Mouse (Mus musculus) cerebellum, adult 18-20 months (tissue): ENCODE measurements around the gene Lifr.

Source experiments
- DNase-seq, 2 experiments: peaks; one replicate each; pipeline ENCODE4 v3.0.0; 2021

Gene Lifr

GRCm38 (mm10) chr15:7130691-7131225 lies 40.3 kb downstream of the Lifr start:
- no peak for DNase-seq

GRCm38 (mm10) chr15:7132741-7133140 lies 42.3 kb downstream of the Lifr start:
- DNase-seq, result no peak

- DNase-seq, result no peak
These were observed 44.1 kb downstream of the Lifr start for GRCm38 (mm10) chr15:7134454-7135052.

GRCm38 (mm10) chr15:7135982-7136562 lies 45.7 kb downstream of the Lifr start:
- no peak for DNase-seq

- DNase-seq, result no peak
These were observed 46.5 kb downstream of the Lifr start for GRCm38 (mm10) chr15:7136912-7137311.

- DNase-seq, result no peak
These were observed 47.2 kb downstream of the Lifr start for GRCm38 (mm10) chr15:7137607-7138006.

- no peak for DNase-seq
These were observed 48.1 kb downstream of the Lifr start for GRCm38 (mm10) chr15:7138471-7138870.

- no peak for DNase-seq
These were observed 49.9 kb downstream of the Lifr start for GRCm38 (mm10) chr15:7140322-7140721.

GRCm38 (mm10) chr15:7141246-7141645 lies 50.8 kb downstream of the Lifr start:
- no peak for DNase-seq

- DNase-seq, result no peak
These were observed 53.3 kb downstream of the Lifr start for GRCm38 (mm10) chr15:7143689-7144170.

GRCm38 (mm10) chr15:7144542-7144941 lies 54.1 kb downstream of the Lifr start:
- DNase-seq, result no peak

GRCm38 (mm10) chr15:7144942-7145341 lies 54.5 kb downstream of the Lifr start:
- DNase-seq, result no peak

GRCm38 (mm10) chr15:7145555-7145954 lies 55.1 kb downstream of the Lifr start:
- DNase-seq, result no peak

GRCm38 (mm10) chr15:7146529-7146928 lies 56.1 kb downstream of the Lifr start:
- no peak for DNase-seq

GRCm38 (mm10) chr15:7149796-7150195 lies 59.4 kb downstream of the Lifr start:
- DNase-seq, result no peak

- no peak for DNase-seq
These were observed 60.2 kb downstream of the Lifr start for GRCm38 (mm10) chr15:7150591-7150990.

- DNase-seq, result no peak
These were observed 61.8 kb downstream of the Lifr start for GRCm38 (mm10) chr15:7152116-7152760.

GRCm38 (mm10) chr15:7154010-7154736 lies 63.8 kb downstream of the Lifr start:
- no peak for DNase-seq

GRCm38 (mm10) chr15:7154737-7155090 lies 64.3 kb downstream of the Lifr start:
- no peak for DNase-seq

GRCm38 (mm10) chr15:7157658-7158057 lies 67.2 kb downstream of the Lifr start:
- DNase-seq, result no peak

GRCm38 (mm10) chr15:7159869-7160268 lies 69.5 kb downstream of the Lifr start:
- DNase-seq, result no peak

GRCm38 (mm10) chr15:7160321-7160720 lies 69.9 kb downstream of the Lifr start:
- DNase-seq, result no peak

GRCm38 (mm10) chr15:7163851-7164250 lies 73.4 kb downstream of the Lifr start:
- no peak for DNase-seq
